Mouse (Mus musculus) layer of hippocampus, postnatal 14 days (tissue): ENCODE results near the gene Rnaseh2c. TPM values are rescaled to one million over a fixed set of nuclear protein-coding genes. Genes with fewer than 3 reads are reported as not detected.

Experiments
- DNase-seq, 2 experiments: peaks; one replicate each; pipeline ENCODE4 v3.0.0; 2021 to 2022; ENCODE audit warnings: low spot score in 2 of 2, mixed read lengths in 1 of 2
- total RNA-seq, 2 experiments: library from RNA; stranded (reverse); gene quantifications; 2 replicates each; pipeline ENCODE4 v1.2.3; 2021

The Rnaseh2c gene
- total RNA-seq, 2 experiments from 2014 or later, result 84.4 to 90.5 TPM

- DNase-seq, result peak in 1 of 2 experiments; percentile 12
Measured at GRCm38 (mm10) chr19:5572331-5573125, 29.1 kb upstream of the Rnaseh2c start.

- no peak for DNase-seq
Measured at GRCm38 (mm10) chr19:5575336-5575735, 26.3 kb upstream of the Rnaseh2c start.

GRCm38 (mm10) chr19:5579971-5580370 lies 21.7 kb upstream of the Rnaseh2c start:
- DNase-seq, result no peak

- no peak for DNase-seq
Measured at GRCm38 (mm10) chr19:5580776-5581175, 20.9 kb upstream of the Rnaseh2c start.

- DNase-seq, result no peak
Measured at GRCm38 (mm10) chr19:5581995-5582394, 19.7 kb upstream of the Rnaseh2c start.

GRCm38 (mm10) chr19:5589159-5589558 lies 12.5 kb upstream of the Rnaseh2c start:
- no peak for DNase-seq

GRCm38 (mm10) chr19:5591888-5592287 lies 9.8 kb upstream of the Rnaseh2c start:
- no peak for DNase-seq

GRCm38 (mm10) chr19:5599224-5599623 lies 2.4 kb upstream of the Rnaseh2c start:
- no peak for DNase-seq

GRCm38 (mm10) chr19:5603664-5604063 lies 2.0 kb downstream of the Rnaseh2c start:
- no peak for DNase-seq

- no peak for DNase-seq
Measured at GRCm38 (mm10) chr19:5605126-5605525, 3.5 kb downstream of the Rnaseh2c start.

GRCm38 (mm10) chr19:5606196-5606595 lies 4.5 kb downstream of the Rnaseh2c start:
- DNase-seq, result no peak

- no peak for DNase-seq
Measured at GRCm38 (mm10) chr19:5607705-5608410, 6.2 kb downstream of the Rnaseh2c start.

GRCm38 (mm10) chr19:5608707-5609106 lies 7.0 kb downstream of the Rnaseh2c start:
- no peak for DNase-seq

- no peak for DNase-seq
Measured at GRCm38 (mm10) chr19:5609171-5609546, 7.5 kb downstream of the Rnaseh2c start.

- peak; percentile 92 to 99 for DNase-seq
Measured at GRCm38 (mm10) chr19:5609547-5610404, 8.1 kb downstream of the Rnaseh2c start, which contains the start of gene Kat5. Kat5 (minus strand) TSS chr19:5610237.

- DNase-seq, result no peak
Measured at GRCm38 (mm10) chr19:5611973-5612372, 10.3 kb downstream of the Rnaseh2c start.

- no peak for DNase-seq
Measured at GRCm38 (mm10) chr19:5612762-5613411, 11.2 kb downstream of the Rnaseh2c start.

GRCm38 (mm10) chr19:5614953-5615352 lies 13.3 kb downstream of the Rnaseh2c start:
- no peak for DNase-seq

- DNase-seq, result no peak
Measured at GRCm38 (mm10) chr19:5620007-5620406, 18.3 kb downstream of the Rnaseh2c start.

GRCm38 (mm10) chr19:5621884-5622283 lies 20.2 kb downstream of the Rnaseh2c start:
- DNase-seq, result no peak

- no peak for DNase-seq
Measured at GRCm38 (mm10) chr19:5625311-5625710, 23.6 kb downstream of the Rnaseh2c start.
